Mouse (Mus musculus) heart, postnatal 10 days (tissue): Measurements from ENCODE around the gene Dnajc28. TPM values are rescaled to one million over a fixed set of nuclear protein-coding genes. Genes with fewer than 3 reads are reported as not detected.
"Not testable (repeated sequence)": the region's sequence is repeated elsewhere in the genome, so short reads cannot be mapped to it uniquely, and the experiment has no call there.

ENCODE experiments used
- DNase-seq, 2 experiments: peaks; one replicate each; pipeline ENCODE4 v3.0.0; 2021
- intact Hi-C: fragments of 180-260 bp; cut with DNase I; formaldehyde crosslinking; loops from one replicate; pipeline ENCODE4 v1.15.1; 2025
- total RNA-seq, 2 experiments: library from RNA; stranded (reverse); gene quantifications; 2 replicates each; pipeline ENCODE4 v1.2.3; 2021

The Dnajc28 gene
- total RNA-seq = 10 to 100 TPM in 1 of 2 experiments, 1 to 10 TPM in 1; 9.5 to 11.7 TPM

DNA sequence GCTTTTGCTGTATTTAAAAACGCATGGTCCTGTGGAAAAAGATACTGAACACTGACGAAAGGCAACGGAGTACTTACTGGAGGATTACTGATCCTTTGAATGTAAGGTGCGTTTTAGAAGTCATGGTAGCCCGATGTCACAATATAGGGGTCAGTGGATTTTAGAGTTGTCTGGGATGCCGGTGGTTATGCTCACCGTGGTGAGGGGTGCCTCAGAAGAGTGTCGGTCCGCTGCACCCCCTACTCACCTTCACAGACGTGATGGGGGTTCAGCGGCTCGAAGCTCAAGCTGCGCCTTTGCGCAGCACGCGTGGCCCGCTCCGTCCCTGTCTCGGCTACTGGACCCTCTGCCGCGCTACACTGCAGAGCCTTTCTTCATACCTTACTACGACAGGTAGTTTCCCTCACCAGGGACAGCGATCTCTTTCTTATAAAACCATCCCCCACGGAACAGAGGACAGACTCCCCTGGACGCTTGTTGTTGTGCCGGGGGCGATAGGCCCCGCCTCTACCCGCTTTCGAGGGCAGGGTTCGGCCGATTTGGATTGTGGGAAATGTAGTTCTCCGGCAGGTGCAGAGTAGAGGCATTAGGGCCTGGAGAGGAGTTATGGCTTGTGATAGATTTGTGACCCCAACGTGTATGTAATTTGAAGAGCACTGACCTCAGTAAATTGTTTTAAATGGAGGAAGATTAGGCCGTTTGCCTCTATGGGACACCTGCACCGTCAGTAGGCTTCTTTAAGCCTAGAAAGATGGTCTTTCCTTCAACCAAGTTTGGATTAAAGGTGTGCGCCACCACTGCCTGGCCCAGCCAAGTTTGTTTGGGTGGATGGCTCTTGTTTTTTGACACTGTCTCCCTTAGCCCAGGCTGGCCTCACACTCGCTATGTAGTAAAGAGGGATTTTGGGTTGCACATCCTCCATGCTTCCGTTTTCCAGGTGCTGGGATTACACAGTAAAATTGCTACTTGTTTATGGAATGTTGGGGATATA lies at the start of gene Dnajc28:
TSS of gene Dnajc28 (minus strand) at position 516 of the 991 bp plus-strand sequence.
- DNase-seq = peak; percentile 84
- intact Hi-C loops = no loop called here

GRCm38 (mm10) chr16:91663795-91664194 lies 45.0 kb upstream of the Dnajc28 start:
- intact Hi-C loops = no loop called here
- no peak for DNase-seq

GRCm38 (mm10) chr16:91662336-91662735 lies 43.5 kb upstream of the Dnajc28 start:
- no peak for DNase-seq
- intact Hi-C loops = no loop called here

GRCm38 (mm10) chr16:91661397-91661796 lies 42.6 kb upstream of the Dnajc28 start:
- no peak for DNase-seq
- intact Hi-C loops = no loop called here

DNA sequence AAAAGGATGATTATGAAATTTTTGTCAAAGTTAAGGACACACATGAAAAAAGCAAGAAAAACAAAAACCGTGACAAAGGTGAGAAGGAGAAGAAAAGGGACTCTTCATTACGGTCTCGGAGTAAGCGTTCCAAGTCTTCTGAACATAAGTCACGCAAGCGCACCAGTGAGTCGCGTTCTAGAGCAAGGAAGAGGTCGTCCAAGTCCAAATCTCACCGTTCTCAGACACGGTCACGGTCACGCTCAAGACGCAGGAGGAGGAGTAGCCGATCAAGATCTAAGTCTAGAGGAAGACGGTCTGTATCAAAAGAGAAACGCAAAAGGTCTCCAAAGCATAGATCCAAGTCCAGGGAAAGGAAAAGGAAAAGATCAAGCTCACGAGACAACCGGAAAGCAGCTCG lies 41.0 kb upstream of the Dnajc28 start:
- intact Hi-C loops = no loop called here
- DNase-seq = no peak

- DNase-seq = no peak
- intact Hi-C loops = no loop called here
Observed at GRCm38 (mm10) chr16:91658471-91658870, 39.6 kb upstream of the Dnajc28 start.

GRCm38 (mm10) chr16:91657285-91657684 lies 38.5 kb upstream of the Dnajc28 start:
- intact Hi-C loops = no loop called here

DNA sequence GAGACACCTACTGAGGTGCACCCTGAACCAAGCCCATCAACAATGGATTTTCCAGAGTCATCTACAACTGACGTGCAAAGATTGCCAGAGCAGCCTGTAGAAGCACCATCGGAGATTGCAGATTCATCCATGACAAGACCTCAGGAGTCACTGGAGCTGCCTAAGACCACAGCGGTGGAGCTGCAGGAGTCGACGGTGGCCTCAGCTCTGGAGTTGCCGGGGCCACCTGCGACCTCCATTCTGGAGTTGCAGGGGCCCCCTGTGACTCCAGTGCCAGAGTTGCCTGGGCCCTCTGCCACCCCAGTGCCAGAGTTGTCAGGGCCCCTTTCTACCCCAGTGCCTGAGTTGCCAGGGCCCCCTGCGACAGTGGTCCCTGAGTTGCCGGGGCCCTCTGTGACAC lies 36.5 kb upstream of the Dnajc28 start:
- intact Hi-C loops = no loop called here
- DNase-seq = no peak

More at GRCm38 (mm10) chr16:91657285-91657684, 38.5 kb upstream of the Dnajc28 start:
- DNase-seq = no peak

DNA sequence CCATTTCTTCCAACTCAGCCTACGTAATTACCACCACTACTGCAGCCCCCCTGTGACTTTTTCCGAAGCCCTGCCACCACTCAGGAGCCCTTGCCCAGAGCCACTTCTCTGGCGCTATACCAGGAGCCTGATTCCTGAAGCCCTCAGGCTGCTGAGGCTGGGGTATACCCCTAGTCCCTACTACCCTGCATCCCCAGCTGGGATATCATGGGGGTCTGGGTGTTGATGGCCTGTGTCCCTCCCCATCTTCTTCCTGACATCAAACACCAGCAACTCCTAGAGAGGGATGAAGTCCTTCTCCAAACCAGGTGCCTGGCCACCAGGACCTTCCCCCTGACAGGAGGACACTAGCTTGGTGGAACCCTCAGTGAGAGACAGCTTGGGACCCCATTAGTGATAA lies 33.4 kb upstream of the Dnajc28 start:
- no peak for DNase-seq
- intact Hi-C loops = no loop called here

DNA sequence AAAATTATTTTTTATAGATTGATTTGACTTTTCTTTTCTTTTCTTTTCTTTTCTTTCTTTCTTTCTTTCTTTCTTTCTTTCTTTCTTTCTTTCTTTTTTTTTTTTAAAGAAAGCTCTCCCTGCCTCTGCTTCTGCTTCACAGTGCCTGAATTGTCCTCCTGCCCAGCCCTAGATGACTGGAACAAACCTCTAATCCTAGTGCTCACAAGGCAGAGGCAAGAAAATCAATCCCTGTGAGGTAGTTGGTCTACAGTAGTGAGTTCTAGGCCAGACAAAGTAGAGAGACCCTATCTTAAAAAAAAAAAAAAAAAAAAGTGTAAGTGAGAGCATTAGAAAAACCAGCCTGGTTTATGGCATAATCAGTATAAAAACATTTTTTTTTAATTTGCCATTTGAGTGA lies 31.0 kb upstream of the Dnajc28 start:
- intact Hi-C loops = loop anchor here (5.0 kb wide), 1 partner anchor 52 kb away; the partner anchor contains the start of gene Tmem50b
- no peak for DNase-seq

DNA sequence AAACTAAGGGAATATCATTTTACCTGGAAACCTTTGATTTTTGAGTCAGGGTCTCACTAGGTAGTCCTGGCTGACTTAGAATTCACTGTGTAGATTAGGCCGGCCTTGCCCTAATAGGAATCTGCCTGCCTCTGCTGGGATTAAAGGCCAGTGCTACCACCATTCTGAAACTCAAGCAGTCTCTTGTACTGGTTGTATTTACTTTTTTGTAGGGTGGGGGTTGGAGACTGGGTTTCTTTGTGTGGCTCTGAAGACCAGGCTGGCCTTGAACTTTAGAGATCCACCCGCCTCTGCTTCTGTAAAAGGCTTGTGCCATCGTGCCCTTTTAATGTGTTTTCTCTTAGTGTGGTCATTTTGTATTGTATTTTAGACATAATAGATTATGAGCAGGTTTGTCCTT lies 30.4 kb upstream of the Dnajc28 start:
- DNase-seq = no peak
- intact Hi-C loops = loop anchor here (5.0 kb wide), 1 partner anchor 52 kb away; the partner anchor contains the start of gene Tmem50b

DNA sequence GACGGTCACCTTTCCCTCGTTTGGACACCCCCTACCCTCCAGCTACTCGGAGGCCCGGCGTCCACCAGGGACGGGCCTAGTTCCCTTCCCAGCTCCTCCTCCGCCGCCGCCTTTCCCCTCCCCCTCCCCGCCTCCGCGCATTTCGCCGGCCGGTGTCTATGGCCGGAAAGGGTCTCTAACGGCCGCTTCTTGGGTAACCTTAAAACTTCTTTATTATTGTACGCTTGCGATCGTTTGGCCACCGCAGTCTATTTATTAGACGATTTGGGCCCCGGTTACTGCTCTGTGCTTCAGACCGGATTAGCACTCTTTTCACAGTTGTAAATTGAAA lies 29.4 kb upstream of the Dnajc28 start:
- DNase-seq = peak; percentile 90 to 91
- intact Hi-C loops = loop anchor here (5.0 kb wide), 1 partner anchor 51 kb away; the partner anchor contains the start of gene Tmem50b

DNA sequence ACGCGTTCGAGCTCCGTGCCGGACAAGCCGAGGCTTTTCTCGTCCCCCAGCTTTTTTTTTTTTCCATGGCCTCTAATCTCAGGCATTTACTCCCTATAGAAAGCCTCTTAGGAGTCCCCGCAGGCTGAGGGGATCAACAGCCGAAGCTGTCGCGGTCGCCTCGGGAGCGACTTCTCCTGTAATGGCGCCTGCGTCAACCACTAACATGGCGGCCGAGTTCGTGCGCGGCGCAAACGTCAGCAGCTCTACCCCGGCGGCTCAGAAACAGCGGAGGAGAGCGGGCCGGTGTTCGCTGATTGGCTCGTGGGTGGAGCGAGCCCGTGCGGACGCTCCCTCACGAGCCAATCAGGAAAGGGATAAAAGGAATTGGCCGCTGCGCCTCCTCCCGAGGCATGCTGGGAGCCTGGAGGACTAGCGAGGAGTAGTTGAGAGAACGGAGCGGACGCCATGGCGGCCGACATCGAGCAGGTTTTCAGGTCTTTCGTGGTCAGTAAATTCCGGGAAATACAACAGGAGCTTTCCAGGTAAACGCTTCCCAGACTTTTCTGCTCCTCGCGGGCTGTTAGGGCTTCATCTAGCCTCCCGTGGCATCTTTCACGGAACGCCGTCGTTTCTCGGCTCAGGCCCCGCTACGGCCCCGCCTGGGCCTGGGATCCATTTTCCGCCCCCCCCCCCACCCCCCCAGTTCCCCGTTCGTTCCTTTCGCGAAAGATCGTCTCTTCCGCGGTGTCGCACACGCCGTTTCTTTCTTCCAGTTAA lies 28.8 kb upstream of the Dnajc28 start, which contains the start of gene Son:
TSS of gene Son (plus strand) at position 46 of the 759 bp plus-strand sequence.
- peak; percentile 96 to 97 for DNase-seq
- intact Hi-C loops = loop anchor here (5.0 kb wide), 1 partner anchor 50 kb away; the partner anchor contains the start of gene Tmem50b

- intact Hi-C loops = loop anchor here (5.0 kb wide), 1 partner anchor 50 kb away; the partner anchor contains the start of gene Tmem50b
- peak; percentile 96 for DNase-seq
Observed at GRCm38 (mm10) chr16:91646681-91647419, 28.0 kb upstream of the Dnajc28 start, which contains the start of gene Gart. Gene Gart, minus strand, starts transcription at chr16:91646952.

- DNase-seq = no peak
- intact Hi-C loops = loop anchor here (5.0 kb wide), 1 partner anchor 49 kb away; the partner anchor contains the start of gene Tmem50b
Observed at GRCm38 (mm10) chr16:91645995-91646602, 27.3 kb upstream of the Dnajc28 start.

- intact Hi-C loops = loop anchor here (5.0 kb wide), 1 partner anchor 48 kb away; the partner anchor contains the start of gene Tmem50b
- not testable (repeated sequence) for DNase-seq
Observed at GRCm38 (mm10) chr16:91645420-91645819, 26.6 kb upstream of the Dnajc28 start.

- intact Hi-C loops = loop anchor here (5.0 kb wide), 1 partner anchor 48 kb away; the partner anchor contains the start of gene Tmem50b
- DNase-seq = no peak
Observed at GRCm38 (mm10) chr16:91644901-91645300, 26.1 kb upstream of the Dnajc28 start.

DNA sequence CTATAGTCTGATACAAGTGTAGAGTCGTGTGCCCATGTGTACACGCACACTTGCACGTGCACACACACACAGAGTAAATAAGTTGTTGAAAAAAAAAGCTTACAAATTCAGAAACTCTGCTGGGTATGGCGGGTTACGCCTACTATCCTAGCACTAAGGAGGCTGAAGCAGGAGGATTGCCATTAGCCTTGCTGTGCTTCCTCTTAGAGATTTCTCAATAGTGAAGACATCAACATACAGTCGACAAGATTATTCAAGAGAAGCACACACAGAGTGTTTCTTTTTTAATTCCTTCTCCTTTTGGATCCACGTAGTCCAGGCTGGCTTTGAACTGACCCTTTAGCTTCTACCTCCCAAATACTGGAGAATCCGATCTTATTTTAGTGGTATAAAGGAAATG lies 21.3 kb upstream of the Dnajc28 start:
- intact Hi-C loops = no loop called here
- DNase-seq = no peak

- no peak for DNase-seq
- intact Hi-C loops = no loop called here
Observed at GRCm38 (mm10) chr16:91639636-91640035, 20.8 kb upstream of the Dnajc28 start.

- DNase-seq = no peak
- intact Hi-C loops = no loop called here
Observed at GRCm38 (mm10) chr16:91639161-91639560, 20.3 kb upstream of the Dnajc28 start.
